Mouse (Mus musculus): Measurements from ENCODE around the gene 0610030E20Rik.

Gene 0610030E20Rik

GRCm38 (mm10) chr6:72348411-72348810, 1.3 kb downstream of the 0610030E20Rik start:
- no peak for DNase-seq (ENCODE audit: low read depth, low spot score)

GRCm38 (mm10) chr6:72350214-72350613, 3.1 kb downstream of the 0610030E20Rik start:
- no peak for DNase-seq (ENCODE audit: low read depth, low spot score)

DNA sequence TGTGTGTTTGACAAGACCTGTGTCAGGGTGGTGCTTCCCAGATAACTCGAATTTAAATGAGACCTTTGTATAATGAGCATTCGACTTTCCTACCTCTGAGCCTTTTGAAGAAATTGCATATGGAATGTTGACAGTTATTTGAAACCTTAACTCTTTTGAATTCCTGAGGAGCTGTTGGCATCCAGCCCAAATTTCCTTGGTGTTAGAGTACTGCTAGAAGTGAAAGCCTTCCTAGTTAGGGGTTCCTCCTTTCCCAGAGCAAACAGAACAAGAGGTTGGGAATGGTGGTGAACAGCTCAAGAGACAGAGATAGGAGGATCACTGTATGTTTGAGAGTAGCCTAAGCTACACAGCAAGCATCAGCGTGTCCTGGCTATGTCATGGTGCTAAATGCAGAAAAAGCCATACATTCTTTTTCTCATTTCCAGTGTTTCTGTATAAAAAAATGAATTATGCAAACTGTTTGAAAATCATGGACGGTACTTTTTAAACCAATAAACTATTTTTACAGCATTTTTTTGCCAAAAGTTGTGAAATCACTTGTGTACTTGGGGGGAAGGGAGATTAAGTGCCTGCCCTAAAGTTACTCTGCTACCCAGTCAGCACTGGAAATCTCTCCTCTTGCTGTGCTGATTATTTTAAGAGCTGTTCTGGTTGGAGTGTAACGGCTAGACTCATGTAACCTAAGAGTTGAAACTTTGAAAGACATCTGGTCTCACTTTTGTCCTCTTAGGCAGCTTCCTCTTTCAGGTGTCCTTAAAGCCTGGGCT, 5.7 kb downstream of the 0610030E20Rik start:
- DNase-seq (ENCODE audit: low read depth, low spot score) = no peak

DNA sequence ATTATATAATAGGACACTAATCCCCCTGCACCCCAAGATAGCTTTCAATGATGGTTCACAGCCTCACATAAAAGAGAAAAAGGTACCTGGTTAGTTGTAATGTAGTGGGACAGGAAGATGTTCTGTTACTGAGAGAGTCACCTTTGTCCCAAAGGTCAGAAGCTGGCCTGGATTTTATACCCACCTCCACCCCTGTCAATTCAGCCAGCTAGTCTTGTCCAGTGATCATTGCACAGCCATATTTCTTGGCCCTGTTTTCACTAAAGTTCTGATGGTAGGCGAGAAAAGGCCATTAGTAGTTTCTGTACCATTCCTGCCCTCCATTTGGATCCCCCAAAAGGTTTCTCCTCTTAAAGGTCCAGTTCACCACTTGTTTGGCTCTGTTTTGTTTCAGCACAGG, 6.9 kb downstream of the 0610030E20Rik start:
- no peak for DNase-seq (ENCODE audit: low read depth, low spot score)

DNA sequence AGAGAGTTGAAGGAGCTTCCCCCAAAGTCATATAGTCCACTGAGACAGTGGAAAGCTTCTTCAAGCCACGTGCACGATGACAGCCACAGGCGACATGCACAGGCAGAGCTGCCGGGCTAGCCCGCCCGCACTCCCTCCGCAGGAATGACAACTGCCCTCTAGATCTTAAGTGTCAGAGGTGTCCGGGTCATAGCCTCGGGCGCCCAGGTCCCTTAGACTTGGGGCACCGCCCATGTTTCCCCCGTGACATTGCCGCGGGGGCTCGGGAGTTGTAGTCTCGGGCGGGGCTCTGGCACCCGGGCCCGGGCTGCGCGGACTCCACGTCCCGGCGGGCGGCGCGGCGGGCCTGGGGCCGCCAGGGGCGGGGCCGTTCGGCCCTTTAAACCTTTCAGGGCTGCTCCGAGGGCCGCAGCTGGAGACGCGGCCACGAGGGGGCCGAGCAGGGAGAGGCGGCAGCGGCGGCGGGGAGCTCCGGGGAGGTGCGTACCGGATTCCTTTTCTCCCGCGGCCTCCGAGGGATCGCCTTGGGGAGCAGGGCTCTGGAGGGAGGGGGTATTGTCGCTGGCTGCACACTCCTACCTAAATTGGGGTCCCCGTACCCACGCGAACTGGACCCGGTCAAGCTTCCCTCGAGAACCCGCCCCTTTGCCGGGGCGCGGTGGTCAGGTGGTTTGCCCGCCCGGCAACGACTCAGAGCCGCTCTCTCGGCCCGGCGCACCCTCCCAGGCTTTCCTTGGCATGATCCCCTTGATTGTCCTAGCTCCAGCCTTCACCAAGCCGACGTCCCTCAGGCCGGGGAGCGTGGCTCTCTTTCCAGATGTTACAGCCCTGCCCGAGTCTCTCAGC, 8.2 kb downstream of the 0610030E20Rik start, which contains the start of gene Tmem150a:
TSS of gene Tmem150a (plus strand) at position 382 of the 846 bp plus-strand sequence.
- DNase-seq (ENCODE audit: low read depth, low spot score) = no peak

GRCm38 (mm10) chr6:72356001-72356532, 8.9 kb downstream of the 0610030E20Rik start:
- no peak for DNase-seq (ENCODE audit: low read depth, low spot score)

DNA sequence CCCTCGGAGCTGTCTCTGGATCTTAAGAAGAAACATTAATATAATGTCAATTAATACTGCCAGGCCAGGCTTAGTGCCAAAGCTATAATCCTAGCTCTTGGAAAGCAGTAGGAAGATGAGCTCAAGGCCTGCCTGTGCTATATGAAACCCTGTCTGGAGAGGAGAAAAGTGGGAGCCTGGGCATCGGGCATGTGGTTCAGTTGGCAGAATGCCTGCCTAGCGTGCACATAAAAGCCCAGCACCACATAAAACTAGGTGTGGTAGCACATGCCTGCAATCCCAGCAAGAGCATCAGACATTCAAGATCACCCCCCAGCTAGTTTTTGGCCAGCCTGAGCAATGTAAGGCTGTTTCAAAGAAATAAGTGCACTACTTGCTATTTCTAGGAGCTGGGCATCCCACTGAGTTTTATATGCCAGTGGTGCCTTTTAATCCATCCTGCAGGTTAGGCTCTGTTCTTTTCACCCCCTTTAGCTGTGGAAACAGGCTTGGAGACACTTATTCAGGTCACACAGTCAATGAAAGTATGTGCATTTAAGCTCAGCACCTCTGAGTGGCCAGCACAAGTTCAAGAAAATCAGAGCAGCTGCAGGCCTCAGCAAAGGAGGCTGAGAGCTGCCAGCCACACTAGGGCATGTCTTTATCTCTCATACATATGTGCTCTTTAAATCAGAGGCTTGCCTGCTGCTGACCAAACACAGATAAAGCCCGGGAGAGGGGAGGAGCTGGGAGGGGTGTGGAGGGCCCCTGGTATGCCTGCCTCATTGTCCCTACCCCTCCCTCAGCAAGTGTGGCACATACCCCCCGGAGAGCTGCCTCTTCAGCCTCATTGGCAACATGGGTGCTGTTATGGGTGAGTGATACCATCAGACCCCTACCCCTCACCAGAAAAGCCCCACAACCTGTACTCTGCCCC, 10.3 kb downstream of the 0610030E20Rik start:
- DNase-seq (ENCODE audit: low read depth, low spot score) = no peak

- no peak for DNase-seq (ENCODE audit: low read depth, low spot score)
Observed at GRCm38 (mm10) chr6:72358086-72358764, 11.1 kb downstream of the 0610030E20Rik start.

DNA sequence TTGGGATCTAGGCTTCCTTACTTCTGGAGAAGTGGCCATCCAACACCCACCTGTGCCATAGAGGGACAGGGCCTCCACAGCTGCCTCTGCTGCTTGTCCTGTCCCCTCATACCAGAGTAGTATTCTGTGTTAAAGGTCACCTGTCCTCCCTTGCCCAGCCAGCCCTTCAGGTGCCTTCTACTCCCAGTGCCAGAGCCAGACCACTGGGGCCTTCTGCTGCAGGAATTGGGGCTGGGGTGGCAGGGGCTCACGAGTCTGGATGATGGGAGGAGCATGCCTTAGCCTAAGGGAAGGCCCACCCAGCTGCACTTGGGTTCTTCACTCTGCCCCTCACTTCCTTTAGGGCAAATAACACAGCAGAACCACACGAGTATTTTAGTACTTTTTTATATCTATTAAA, 12.2 kb downstream of the 0610030E20Rik start:
- no peak for DNase-seq (ENCODE audit: low read depth, low spot score)

GRCm38 (mm10) chr6:72359891-72360598, 12.9 kb downstream of the 0610030E20Rik start:
- no peak for DNase-seq (ENCODE audit: low read depth, low spot score)

GRCm38 (mm10) chr6:72360599-72360935, 13.4 kb downstream of the 0610030E20Rik start:
- DNase-seq (ENCODE audit: low read depth, low spot score) = no peak

- DNase-seq (ENCODE audit: low read depth, low spot score) = no peak
Observed at GRCm38 (mm10) chr6:72361121-72361551, 14.0 kb downstream of the 0610030E20Rik start.

DNA sequence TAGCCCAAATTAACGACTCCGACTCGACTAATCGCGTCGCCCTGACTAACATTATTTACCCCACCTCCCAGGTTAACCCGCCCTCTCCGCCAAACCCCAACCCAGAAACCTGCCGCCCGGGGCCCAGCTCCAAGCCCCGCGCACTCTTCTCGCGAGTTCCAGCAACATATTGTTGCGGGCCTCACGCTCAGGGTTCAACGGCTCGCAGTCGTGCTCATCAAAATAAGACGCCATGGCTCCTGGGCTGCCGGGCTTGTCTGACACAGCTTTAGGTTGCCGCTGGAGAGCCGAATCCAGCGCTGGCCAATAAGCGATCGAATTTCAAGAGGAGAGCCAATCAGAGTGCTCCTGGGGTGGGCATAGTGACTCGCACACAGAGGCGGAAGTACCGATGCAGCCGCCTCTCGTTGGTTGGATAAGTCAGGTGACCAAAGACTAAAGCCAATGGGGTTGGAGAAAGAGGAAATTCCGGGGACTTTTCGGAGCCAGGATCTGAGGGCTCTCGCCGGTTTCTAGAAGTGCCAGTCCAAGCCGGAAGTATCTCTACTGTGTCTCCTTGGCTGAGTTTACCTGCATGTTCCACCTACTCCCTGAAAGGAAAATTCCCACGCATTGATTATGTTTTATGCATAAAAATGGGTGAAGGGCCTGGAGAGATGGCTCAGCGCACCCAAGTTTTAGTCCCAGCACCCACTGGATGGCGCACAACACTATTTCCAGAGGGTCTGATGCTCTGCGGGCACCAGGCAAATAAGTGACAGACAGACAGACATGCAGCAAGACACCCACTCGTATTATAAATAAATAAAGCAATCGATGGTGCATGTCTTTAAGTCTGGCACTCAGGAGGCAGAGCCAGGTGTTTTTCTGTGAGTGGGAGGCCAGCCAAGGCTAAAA, 15.3 kb downstream of the 0610030E20Rik start:
- DNase-seq (ENCODE audit: low read depth, low spot score) = peak; percentile 95

DNA sequence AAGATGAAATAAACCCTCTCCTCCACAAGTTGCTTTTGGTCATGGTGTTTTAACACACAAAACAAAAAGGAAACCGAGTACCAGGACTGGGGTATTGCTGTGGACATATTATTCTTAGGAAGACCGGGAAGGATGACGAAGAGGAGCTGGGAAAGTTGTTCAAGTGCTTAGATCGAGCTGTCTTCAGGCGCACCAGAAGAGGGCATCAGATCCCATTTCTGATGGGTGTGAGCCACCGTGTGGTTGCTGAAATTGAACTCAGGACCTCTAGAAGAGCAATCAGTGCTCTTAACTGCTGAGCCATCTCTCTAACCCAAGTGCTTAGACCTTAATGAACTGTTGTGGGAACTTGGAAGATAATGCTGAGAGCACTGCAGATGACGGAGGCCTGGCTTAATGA, 16.9 kb downstream of the 0610030E20Rik start:
- DNase-seq (ENCODE audit: low read depth, low spot score) = no peak

- DNase-seq (ENCODE audit: low read depth, low spot score) = no peak
Observed at GRCm38 (mm10) chr6:72364985-72365384, 17.9 kb downstream of the 0610030E20Rik start.

GRCm38 (mm10) chr6:72366304-72366703, 19.2 kb downstream of the 0610030E20Rik start:
- no peak for DNase-seq (ENCODE audit: low read depth, low spot score)

DNA sequence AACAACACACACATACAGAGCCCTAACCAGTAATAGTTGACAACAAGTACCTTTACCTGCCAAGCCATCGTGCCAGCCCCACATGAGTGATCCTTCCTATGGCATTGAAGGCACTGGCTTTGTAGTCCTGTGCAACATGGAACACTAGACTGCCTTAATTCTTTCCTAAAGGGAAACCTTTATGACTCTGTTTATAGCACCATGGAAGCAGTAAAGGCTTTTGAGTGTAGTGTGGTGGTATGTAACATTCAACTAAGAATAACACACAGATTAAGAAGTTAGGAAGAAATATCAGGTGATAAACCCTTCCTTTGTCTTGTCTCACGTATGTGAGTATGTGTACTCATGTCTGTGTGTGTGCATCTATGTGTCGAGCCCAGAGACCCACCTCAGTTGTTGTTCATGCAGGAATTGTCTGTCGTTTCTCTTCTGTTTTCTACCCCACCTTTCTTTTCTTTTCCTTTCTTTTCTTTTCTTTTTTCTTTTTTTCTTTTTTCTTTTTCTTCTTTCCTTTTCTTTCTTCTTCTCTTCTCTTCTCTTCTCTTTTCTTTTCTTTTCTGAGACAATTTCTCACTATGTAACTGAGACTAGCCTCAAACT, 19.8 kb downstream of the 0610030E20Rik start, which contains the start of gene Rnf181:
TSS of gene Rnf181 (minus strand) at position 113 of the 600 bp plus-strand sequence.
- no peak for DNase-seq (ENCODE audit: low read depth, low spot score)

DNA sequence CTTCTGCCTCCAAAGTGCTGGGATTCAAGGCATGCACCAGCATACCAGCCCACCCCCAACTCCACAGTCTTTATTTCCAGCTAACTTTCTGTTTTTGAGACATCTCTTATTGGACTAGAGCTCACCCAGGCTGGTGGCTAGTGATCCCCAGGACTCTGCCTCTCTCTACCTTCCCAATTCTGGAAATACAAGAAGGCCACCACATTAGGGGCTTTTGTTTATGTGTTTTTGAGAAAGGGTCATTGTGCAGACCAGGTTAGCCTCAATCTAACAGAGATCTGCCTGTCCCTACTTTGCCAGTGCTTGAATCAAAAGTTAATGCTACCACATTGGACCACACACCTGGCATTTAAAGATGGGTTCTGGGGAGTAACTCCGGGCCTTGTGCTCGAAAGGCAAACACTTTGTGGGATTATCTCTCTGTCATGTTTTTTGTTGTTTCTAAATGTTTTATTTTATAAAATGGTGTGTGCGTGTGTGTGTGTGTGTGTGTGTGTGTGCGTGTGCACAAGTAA, 20.4 kb downstream of the 0610030E20Rik start:
- DNase-seq (ENCODE audit: low read depth, low spot score) = no peak

Data from retina, adult 2 months (tissue).